Mouse (Mus musculus) limb, embryonic 10.5 days (tissue): ENCODE data around the gene Aunip. TPM values are rescaled to one million over a fixed set of nuclear protein-coding genes. Genes with fewer than 3 reads are reported as not detected.

Source experiments
- DNase-seq: peaks from one replicate; pipeline ENCODE4 v3.0.0-alpha.2; 2017; ENCODE audit warnings: low spot score
- H3K27ac ChIP-seq: fragments of 300-500 bp; sonication (generic); 2 replicates; pipeline ENCODE4 v1.5.1; 2016; ENCODE audit warnings: mild to moderate bottlenecking
- H3K27me3 ChIP-seq: fragments of 300-500 bp; sonication (generic); 2 replicates; pipeline ENCODE4 v1.6.1; 2016; ENCODE audit warnings: low read depth, mild to moderate bottlenecking; ENCODE audit not compliant: poor library complexity, severe bottlenecking
- H3K36me3 ChIP-seq: fragments of 300-500 bp; sonication (generic); 2 replicates; pipeline ENCODE4 v1.6.1; 2016; ENCODE audit warnings: mild to moderate bottlenecking, moderate library complexity
- H3K4me1 ChIP-seq: fragments of 300-500 bp; sonication (generic); 2 replicates; pipeline ENCODE4 v1.6.1; 2016
- H3K4me3 ChIP-seq: fragments of 300-500 bp; sonication (generic); 2 replicates; pipeline ENCODE4 v1.5.1; 2016; ENCODE audit warnings: mild to moderate bottlenecking, moderate library complexity
- H3K9me3 ChIP-seq: fragments of 300-500 bp; sonication (generic); replicated peaks from 2 replicates; pipeline ENCODE4 v1.6.1; 2016; ENCODE audit warnings: mild to moderate bottlenecking
- WGBS: fragments of 180-500 bp; shearing (Covaris S2); methylation state at CpG from one replicate; pipeline ENCODE4 v1.1.7; 2016; 5-methylcytosine and 5-hydroxymethylcytosine counted together
- polyA plus RNA-seq: library from polyadenylated mRNA; unstranded; fragments of >200 nt; fragmentation: Nextera tagmentation; extraction: Ambion mirVana; gene quantifications from 2 replicates; pipeline ENCODE4 v1.2.1, GENCODE M21; 2016

Aunip gene
- polyA plus RNA-seq, 1 experiment from 2014 or later, result 21.9 TPM

DNA sequence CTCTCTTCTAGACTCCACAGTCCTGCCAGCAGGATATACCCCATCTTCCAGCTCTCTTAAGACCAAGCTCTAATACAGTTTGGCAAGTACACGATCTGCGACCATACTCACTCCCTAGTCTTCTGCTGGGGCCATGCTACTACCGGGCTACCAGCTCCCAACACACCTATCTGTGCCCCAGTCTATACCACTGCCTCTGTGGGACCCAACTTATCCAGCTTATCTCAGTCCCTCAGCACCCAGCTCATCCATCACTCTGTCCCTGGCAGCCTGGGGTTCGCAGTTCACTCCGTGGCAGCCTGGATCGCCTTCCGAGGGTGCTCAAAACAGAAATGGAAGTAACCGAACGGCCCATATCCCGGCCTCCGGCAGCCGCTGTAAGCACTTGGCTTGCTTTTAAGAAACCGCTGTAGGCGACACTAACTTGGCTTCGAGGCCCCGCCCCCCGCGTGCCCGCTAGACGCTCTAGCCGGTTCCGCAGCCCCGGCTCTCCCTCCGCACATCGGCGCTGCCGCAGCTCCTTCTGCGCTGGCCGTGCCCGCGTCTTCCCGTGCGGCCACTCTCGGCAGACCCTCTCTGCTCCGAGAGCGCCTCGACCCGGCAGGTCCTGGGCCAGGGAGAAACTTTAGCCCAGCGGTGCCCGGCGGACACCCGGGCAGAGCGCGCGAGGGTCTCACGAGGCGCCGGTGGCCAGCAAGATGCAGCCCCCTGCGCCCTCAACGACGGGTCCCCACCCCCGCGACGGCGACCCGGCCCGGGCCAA is 23.5 kb downstream of the Aunip start:
- H3K27ac ChIP-seq, result peak overlapping the region; percentile 88
- H3K9me3 ChIP-seq, result no peaks in the 10 kb centered on the region
- H3K27me3 ChIP-seq, result no peaks in the 10 kb centered on the region
- DNase-seq, result peak; percentile 74
- WGBS, result 2% methylated on average over 57 of the region's 57 CpGs
- peaks cover 36% of the 10 kb centered on the region for H3K36me3 ChIP-seq
- H3K4me3 ChIP-seq, result peak overlapping the region; percentile 95
- peaks cover 29% of the 10 kb centered on the region for H3K4me1 ChIP-seq

- Histone ChIP-seq H3K27ac (peak within 1 kb of the TSS; percentile 88), H3K36me3 (peaks cover 36% of the 10 kb centered on the region), H3K4me3 (peak within 1 kb of the TSS; percentile 95), H3K27me3 (no peaks in the 10 kb centered on the region), H3K9me3 (no peaks in the 10 kb centered on the region), H3K4me1 (peaks cover 29% of the 10 kb centered on the region)
- peak; percentile 99 for DNase-seq
- WGBS, result under 1% methylated on average over 71 of the region's 71 CpGs
Observed at GRCm38 (mm10) chr4:134534932-134535786, 24.4 kb downstream of the Aunip start, which contains the start of gene Mtfr1l. Gene Mtfr1l, minus strand, starts transcription at chr4:134535387.

- H3K27ac ChIP-seq, result peak overlapping the region; percentile 88
- peaks cover 29% of the 10 kb centered on the region for H3K4me1 ChIP-seq
- no peak for DNase-seq
- H3K4me3 ChIP-seq, result peak overlapping the region; percentile 95
- H3K27me3 ChIP-seq, result no peaks in the 10 kb centered on the region
- no peaks in the 10 kb centered on the region for H3K9me3 ChIP-seq
- WGBS, result 20% methylated on average over 8 of the region's 8 CpGs
- H3K36me3 ChIP-seq, result peaks cover 36% of the 10 kb centered on the region
Observed at GRCm38 (mm10) chr4:134535787-134536151, 25.0 kb downstream of the Aunip start.

- H3K4me1 ChIP-seq, result peaks cover 16% of the 10 kb centered on the region
- no peaks in the 10 kb centered on the region for H3K9me3 ChIP-seq
- DNase-seq, result no peak
- WGBS, result 90% methylated on average over 10 of the region's 10 CpGs
- H3K27me3 ChIP-seq, result no peaks in the 10 kb centered on the region
- H3K36me3 ChIP-seq, result peaks cover 59% of the 10 kb centered on the region
- no peak overlapping the region for H3K27ac ChIP-seq
- no peak overlapping the region for H3K4me3 ChIP-seq
Observed at GRCm38 (mm10) chr4:134538997-134539580, 28.3 kb downstream of the Aunip start.

- DNase-seq, result no peak
- peaks cover 96% of the 10 kb centered on the region for H3K36me3 ChIP-seq
- WGBS, result 92% methylated on average over 9 of the region's 9 CpGs
Observed at GRCm38 (mm10) chr4:134542726-134543125, 31.9 kb downstream of the Aunip start.

DNA sequence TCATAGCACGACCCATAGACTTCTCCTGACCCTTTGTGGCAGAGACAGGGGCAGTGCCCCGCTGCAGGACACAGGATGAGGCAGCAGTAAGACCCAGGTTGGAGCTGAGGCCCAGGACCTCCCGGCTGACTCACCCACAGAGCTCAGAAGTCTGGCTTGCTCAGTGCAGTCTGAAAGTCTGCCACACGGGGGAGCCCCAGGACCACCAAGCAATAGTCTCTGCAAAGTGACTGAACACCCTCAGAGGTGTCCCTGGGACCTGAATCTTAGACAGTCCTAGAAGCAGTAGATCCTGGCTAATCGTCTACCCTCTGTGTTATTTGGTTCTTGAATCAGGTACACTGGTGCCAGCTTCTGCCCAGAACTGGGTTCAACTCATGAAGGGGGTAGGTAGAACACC is 32.5 kb downstream of the Aunip start:
- H3K27me3 ChIP-seq, result no peaks in the 10 kb centered on the region
- H3K4me3 ChIP-seq, result no peak overlapping the region
- 15% methylated on average over 5 of the region's 5 CpGs for WGBS
- H3K36me3 ChIP-seq, result peaks cover 99% of the 10 kb centered on the region
- peak; percentile 92 for DNase-seq
- H3K9me3 ChIP-seq, result no peaks in the 10 kb centered on the region
- H3K27ac ChIP-seq, result no peak overlapping the region; the same call in 1 of the 2 replicates
- H3K4me1 ChIP-seq, result peaks cover 14% of the 10 kb centered on the region

More at GRCm38 (mm10) chr4:134542726-134543125, 31.9 kb downstream of the Aunip start:
- no peak overlapping the region for H3K27ac ChIP-seq
- H3K9me3 ChIP-seq, result no peaks in the 10 kb centered on the region
- no peak overlapping the region for H3K4me3 ChIP-seq
- H3K27me3 ChIP-seq, result no peaks in the 10 kb centered on the region
- H3K4me1 ChIP-seq, result peaks cover 14% of the 10 kb centered on the region

DNA sequence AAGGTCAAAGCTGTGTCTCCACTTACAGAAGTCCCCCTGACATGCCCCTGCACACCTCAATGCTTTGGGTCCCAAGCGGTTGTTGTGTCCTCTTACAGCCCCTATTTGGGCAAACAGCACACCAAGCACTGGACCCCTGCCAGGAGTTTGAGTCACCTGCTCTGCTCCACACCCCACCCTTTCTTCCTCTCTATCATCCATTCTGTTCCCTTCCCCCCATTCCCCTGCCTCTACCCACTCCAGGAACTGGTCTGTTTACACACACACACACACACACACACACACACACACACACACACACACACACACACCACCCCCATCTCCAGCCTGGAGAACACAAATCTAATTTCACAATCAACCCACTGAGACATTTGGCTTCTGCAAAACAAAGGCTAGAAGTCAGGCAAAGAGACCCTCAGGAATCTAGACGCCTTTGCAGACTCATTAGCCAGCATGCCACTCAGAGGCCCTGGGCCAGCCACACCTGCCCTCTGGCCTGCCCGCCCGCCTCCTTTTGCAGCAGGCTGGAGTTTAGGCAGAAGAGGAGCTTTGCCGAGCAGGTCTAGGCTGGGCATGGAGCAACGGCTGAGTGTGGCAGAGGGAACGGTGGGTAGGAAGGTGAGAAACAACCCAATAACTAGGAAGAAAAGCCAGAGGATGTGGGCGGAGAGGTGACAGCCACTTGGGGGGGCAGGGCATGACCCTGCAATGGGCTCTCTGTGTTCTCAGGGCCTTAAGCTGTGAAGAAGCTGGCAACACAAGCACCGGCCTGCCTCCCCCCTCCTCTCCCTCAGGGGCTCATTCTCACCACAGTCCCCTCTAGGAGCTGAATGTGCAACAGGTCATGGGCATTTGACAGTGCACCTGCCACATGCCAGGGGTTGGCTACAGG is 36.3 kb downstream of the Aunip start:
- peaks cover 9% of the 10 kb centered on the region for H3K9me3 ChIP-seq
- no peaks in the 10 kb centered on the region for H3K27me3 ChIP-seq
- peaks cover 26% of the 10 kb centered on the region for H3K4me1 ChIP-seq
- no peak overlapping the region for H3K4me3 ChIP-seq
- H3K36me3 ChIP-seq, result peaks cover 90% of the 10 kb centered on the region
- no peak for DNase-seq
- WGBS, result 60% methylated on average over 9 of the region's 9 CpGs
- H3K27ac ChIP-seq, result no peak overlapping the region

- no peak overlapping the region for H3K27ac ChIP-seq
- no peak overlapping the region for H3K4me3 ChIP-seq
- H3K9me3 ChIP-seq, result peaks cover 9% of the 10 kb centered on the region
- H3K36me3 ChIP-seq, result peaks cover 77% of the 10 kb centered on the region
- no peaks in the 10 kb centered on the region for H3K27me3 ChIP-seq
- peaks cover 31% of the 10 kb centered on the region for H3K4me1 ChIP-seq
- no peak for DNase-seq
- whole genome bisulfite sequencing, result 80% methylated on average over 18 of the region's 18 CpGs
Observed at GRCm38 (mm10) chr4:134548169-134548938, 37.6 kb downstream of the Aunip start.

- Histone ChIP-seq H3K4me1 (peaks cover 32% of the 10 kb centered on the region), H3K27ac (no peak overlapping the region), H3K4me3 (no peak overlapping the region), H3K9me3 (peaks cover 9% of the 10 kb centered on the region), H3K36me3 (peaks cover 62% of the 10 kb centered on the region), H3K27me3 (no peaks in the 10 kb centered on the region)
- no peak for DNase-seq
- WGBS, result 96% methylated on average over 8 of the region's 8 CpGs
Observed at GRCm38 (mm10) chr4:134549899-134550298, 39.1 kb downstream of the Aunip start.

DNA sequence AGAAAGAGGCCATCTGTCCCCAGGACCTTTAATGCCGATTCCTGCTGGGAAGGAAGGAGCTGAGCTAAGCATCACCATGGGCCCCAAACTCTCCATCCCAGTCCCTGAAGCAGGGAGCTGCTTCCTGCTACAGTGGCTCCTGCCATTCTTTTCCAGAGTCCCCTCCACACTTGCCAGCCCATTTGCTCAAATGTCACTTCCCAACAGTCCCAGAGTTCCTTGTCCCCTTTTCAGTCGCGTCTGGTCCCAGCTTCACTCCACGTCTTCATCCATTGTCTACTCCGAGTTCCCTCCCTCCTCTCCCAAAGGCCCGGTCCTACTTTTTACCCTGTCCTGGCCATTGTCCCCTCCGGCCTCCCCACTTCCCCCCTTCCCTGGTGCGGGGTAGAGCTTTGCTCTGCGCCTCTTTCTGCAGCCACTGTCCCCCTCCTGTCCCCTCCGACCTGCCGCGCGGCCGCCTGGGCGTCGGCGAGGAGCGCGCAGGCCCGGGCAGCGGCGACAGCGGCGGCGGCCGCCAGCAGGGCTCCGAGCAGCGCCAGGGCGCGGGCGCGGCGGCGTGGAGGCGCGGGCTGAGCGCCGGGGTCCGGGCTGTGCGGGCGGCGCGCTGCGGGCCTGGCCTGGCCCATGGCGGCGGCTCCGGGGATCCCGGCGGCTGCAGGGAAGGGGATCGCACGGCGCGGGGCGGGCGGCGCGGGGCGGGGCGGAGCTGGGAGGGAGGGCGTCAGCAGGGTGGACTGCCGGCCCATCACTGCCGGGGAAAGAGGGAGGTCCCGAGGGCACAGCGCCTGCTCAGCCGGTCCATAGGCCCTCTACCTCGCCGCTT is 40.9 kb downstream of the Aunip start, which contains the start of gene Selenon:
Gene Selenon (minus strand): TSS at position 673 of the 823 bp plus-strand sequence.
- peak; percentile 85 for DNase-seq
- H3K9me3 ChIP-seq, result peaks cover 9% of the 10 kb centered on the region
- H3K27ac ChIP-seq, result peak within 1 kb of the TSS; percentile 94
- H3K27me3 ChIP-seq, result no peaks in the 10 kb centered on the region
- H3K4me1 ChIP-seq, result peaks cover 31% of the 10 kb centered on the region
- H3K36me3 ChIP-seq, result peaks cover 43% of the 10 kb centered on the region
- peak within 1 kb of the TSS; percentile 79 for H3K4me3 ChIP-seq
- whole genome bisulfite sequencing, result 5% methylated on average over 67 of the region's 67 CpGs

GRCm38 (mm10) chr4:134553631-134554030 is 42.8 kb downstream of the Aunip start:
- H3K4me3 ChIP-seq, result no peak overlapping the region
- 82% methylated on average over 1 of the region's 1 CpGs for WGBS
- peaks cover 9% of the 10 kb centered on the region for H3K9me3 ChIP-seq
- DNase-seq, result no peak
- no peak overlapping the region for H3K27ac ChIP-seq
- H3K4me1 ChIP-seq, result peaks cover 33% of the 10 kb centered on the region
- peaks cover 24% of the 10 kb centered on the region for H3K36me3 ChIP-seq
- H3K27me3 ChIP-seq, result no peaks in the 10 kb centered on the region
